Mouse (Mus musculus) liver, adult 2 months (tissue): ENCODE results near the gene Prr3.

ENCODE experiments used
- CTCF ChIP-seq: fragments of 200-500 bp; IDR thresholded peaks from 2 replicates; pipeline ENCODE4 v1.5.1; 2011; ENCODE audit warnings: low read depth, low read length, control low read depth
- POLR2A ChIP-seq: fragments of 200-500 bp; IDR thresholded peaks from 2 replicates; pipeline ENCODE4 v1.6.1; 2011; ENCODE audit warnings: low read length, control low read depth; ENCODE audit not compliant: insufficient read depth; ENCODE audit errors: extremely low read depth

GRCm38 (mm10) chr17:36027663-36028062 is 47.6 kb upstream of the Prr3 start:
- TF ChIP-seq CTCF (no peak), POLR2A (no peak)
